Mouse (Mus musculus): ENCODE data around the gene Vrtn. TPM values are rescaled to one million over a fixed set of nuclear protein-coding genes. Genes with fewer than 3 reads are reported as not detected.

The Vrtn gene
- total and polyA plus RNA-seq, 3 experiments: not detected

GRCm38 (mm10) chr12:84614524-84614923 lies 26.3 kb upstream of the Vrtn start:
- Histone ChIP-seq H3K9me3 (replicated peaks; ENCODE audit: insufficient read depth, low read length) (no peaks in the 10 kb centered on the region), H3K27ac (ENCODE audit: control insufficient read depth, low read depth, low read length) (no peak overlapping the region), H3K4me3 (ENCODE audit: control insufficient read depth in 1 of 2, insufficient read depth in 1 of 2, low read depth in 2 of 2, low read length in 2 of 2) (no peak overlapping the region), H3K36me3 (ENCODE audit: control insufficient read depth in 1 of 2, insufficient read depth in 2 of 2, low read length in 2 of 2) (peaks cover 0 to 2% of the 10 kb centered on the region in 2 experiments; a peak in 1 of 4 replicates), H3K9ac (ENCODE audit: control insufficient read depth, low read depth, low read length, poor library complexity, severe bottlenecking) (no peak overlapping the region), H3K79me2 (ENCODE audit: control insufficient read depth, insufficient read depth, low read length, poor library complexity) (peaks cover 1% of the 10 kb centered on the region; the same call in 1 of the 2 replicates), H3K27me3 (ENCODE audit: control insufficient read depth in 1 of 2, insufficient read depth in 2 of 2, low read length in 2 of 2) (no peaks in the 10 kb centered on the region), H3K4me1 (ENCODE audit: control insufficient read depth in 1 of 2, insufficient read depth in 2 of 2, low read length in 2 of 2) (peaks cover 0 to 3% of the 10 kb centered on the region in 2 experiments; a peak in 2 of 4 replicates)
- TF ChIP-seq TCF12 (IDR thresholded peaks at IDR 0.05; ENCODE audit: low read depth, low read length) (no peak), TAL1 (IDR thresholded peaks at IDR 0.05; ENCODE audit: low read length) (no peak), USF2 (IDR thresholded peaks at IDR 0.05; ENCODE audit: borderline replicate concordance in 1 of 2, insufficient read depth in 1 of 2, low read depth in 1 of 2, low read length in 2 of 2) (no peak), CHD2 (IDR thresholded peaks at IDR 0.05; ENCODE audit: low read length) (no peak), JUND (IDR thresholded peaks at IDR 0.05; ENCODE audit: low read depth, low read length) (no peak)
- peak; percentile 27 for DNase-seq (ENCODE audit: low read depth, low spot score)

GRCm38 (mm10) chr12:84616977-84617630 lies 23.7 kb upstream of the Vrtn start, which contains the start of gene Abcd4:
Gene Abcd4 (minus strand): TSS chr12:84617413.
- Histone ChIP-seq H3K4me1 (ENCODE audit: control insufficient read depth in 1 of 2, insufficient read depth in 2 of 2, low read length in 2 of 2) (peaks cover 0 to 3% of the 10 kb centered on the region in 2 experiments; a peak in 2 of 4 replicates), H3K27ac (ENCODE audit: control insufficient read depth, low read depth, low read length) (peak within 1 kb of the TSS; percentile 57), H3K9ac (ENCODE audit: control insufficient read depth, low read depth, low read length, poor library complexity, severe bottlenecking) (peak within 1 kb of the TSS; percentile 90), H3K79me2 (ENCODE audit: control insufficient read depth, insufficient read depth, low read length, poor library complexity) (peaks cover 1% of the 10 kb centered on the region; the same call in 1 of the 2 replicates), H3K36me3 (ENCODE audit: control insufficient read depth in 1 of 2, insufficient read depth in 2 of 2, low read length in 2 of 2) (peaks cover 0 to 2% of the 10 kb centered on the region in 2 experiments; a peak in 1 of 4 replicates), H3K4me3 (ENCODE audit: control insufficient read depth in 1 of 2, insufficient read depth in 1 of 2, low read depth in 2 of 2, low read length in 2 of 2) (peak within 1 kb of the TSS; percentile 75 to 98), H3K9me3 (replicated peaks; ENCODE audit: insufficient read depth, low read length) (no peaks in the 10 kb centered on the region), H3K27me3 (ENCODE audit: control insufficient read depth in 1 of 2, insufficient read depth in 2 of 2, low read length in 2 of 2) (no peaks in the 10 kb centered on the region)
- peak; percentile 96 for DNase-seq (ENCODE audit: low read depth, low spot score)
- TF ChIP-seq HCFC1 (IDR thresholded peaks at IDR 0.05; ENCODE audit: low read depth, low read length) (peak; percentile 92), USF2 (IDR thresholded peaks at IDR 0.05; ENCODE audit: borderline replicate concordance in 1 of 2, insufficient read depth in 1 of 2, low read depth in 1 of 2, low read length in 2 of 2) (no peak), RCOR1 (IDR thresholded peaks at IDR 0.05; ENCODE audit: low read depth, low read length) (no peak), ZC3H11A (IDR thresholded peaks at IDR 0.05; ENCODE audit: low read depth, low read length) (no peak), UBTF (IDR thresholded peaks at IDR 0.05; ENCODE audit: borderline replicate concordance, insufficient read depth, low read depth, low read length) (no peak), ETS1 (IDR thresholded peaks at IDR 0.05; ENCODE audit: low read depth, low read length) (no peak), NRF1 (IDR thresholded peaks at IDR 0.05; ENCODE audit: insufficient read depth, low read depth, low read length, poor library complexity, severe bottlenecking) (peak; percentile 28; the same call in 1 of the 2 replicates), MYC (IDR thresholded peaks at IDR 0.05; ENCODE audit: low read depth, low read length) (no peak), MAX (IDR thresholded peaks at IDR 0.05; ENCODE audit: low read length) (no peak), E2F4 (IDR thresholded peaks at IDR 0.05; ENCODE audit: borderline replicate concordance, low read depth, low read length) (no peak), TBP (IDR thresholded peaks at IDR 0.05; ENCODE audit: low read depth, low read length) (peak; percentile 89), GATA1 (IDR thresholded peaks at IDR 0.05; ENCODE audit: low read depth, low read length) (no peak), ELF1 (IDR thresholded peaks at IDR 0.05; ENCODE audit: low read depth, low read length) (peak; percentile 99), RAD21 (IDR thresholded peaks at IDR 0.05; ENCODE audit: low read depth, low read length) (no peak), POLR2AphosphoS2 (IDR thresholded peaks at IDR 0.05; ENCODE audit: low read length) (peak; percentile 59; the same call in 1 of the 2 replicates), ZKSCAN1 (IDR thresholded peaks at IDR 0.05; ENCODE audit: low read depth, low read length) (no peak), MXI1 (IDR thresholded peaks at IDR 0.05; ENCODE audit: low read depth, low read length) (no peak; the same call in 1 of the 2 replicates), POLR2A (IDR thresholded peaks at IDR 0.05; ENCODE audit: control insufficient read depth in 1 of 2, insufficient read depth in 1 of 2, low read depth in 1 of 2, low read length in 2 of 2, poor library complexity in 1 of 2) (peak; percentile 86 to 97), SMC3 (IDR thresholded peaks at IDR 0.05; ENCODE audit: low read depth, low read length) (no peak), MAZ (IDR thresholded peaks at IDR 0.05; ENCODE audit: low read depth, low read length) (peak; percentile 70; the same call in 1 of the 2 replicates), EP300 (IDR thresholded peaks at IDR 0.05; ENCODE audit: low read depth in 1 of 2, low read length in 2 of 2) (0 out of 4 replicates have a peak, but pooled peaks of 1 of the 2 experiments have one; percentile 2), CTCF (IDR thresholded peaks at IDR 0.05 in 2 of 3, conservative IDR thresholded peaks at IDR 0.05 in 1 of 3; ENCODE audit: control insufficient read depth in 1 of 3, insufficient read depth in 1 of 3, low read depth in 2 of 3, low read length in 3 of 3, poor library complexity in 1 of 3, severe bottlenecking in 1 of 3) (peak; percentile 8 to 65 (median 62); a peak in 4 of 6 replicates), TAL1 (IDR thresholded peaks at IDR 0.05; ENCODE audit: low read length) (no peak), GABPA (IDR thresholded peaks at IDR 0.05; ENCODE audit: low read depth, low read length) (no peak), TCF12 (IDR thresholded peaks at IDR 0.05; ENCODE audit: low read depth, low read length) (no peak; the same call in 1 of the 2 replicates), POLR2AphosphoS5 (IDR thresholded peaks at IDR 0.05; ENCODE audit: borderline replicate concordance, low read depth, low read length) (no peak), JUND (IDR thresholded peaks at IDR 0.05; ENCODE audit: low read depth, low read length) (no peak), ZNF384 (IDR thresholded peaks at IDR 0.05; ENCODE audit: low read depth, low read length) (no peak)

Measured in MEL (cell line).